Mouse (Mus musculus) heart, adult 2 months (tissue): ENCODE results near the gene Acads. TPM values are rescaled to one million over a fixed set of nuclear protein-coding genes. Genes with fewer than 3 reads are reported as not detected.

Experiments
- DNase-seq, 2 experiments: peaks; one replicate each; pipeline ENCODE4 v3.0.0; 2021
- H3K27ac ChIP-seq: fragments of 200-600 bp; 2 replicates; pipeline ENCODE4 v1.8.1; 2022
- H3K27me3 ChIP-seq: fragments of 200-500 bp; 2 replicates; pipeline ENCODE4 v1.6.1; 2012; ENCODE audit warnings: mild to moderate bottlenecking, low read length, inconsistent platforms, mixed read lengths; ENCODE audit not compliant: control insufficient read depth, insufficient read depth
- H3K36me3 ChIP-seq: fragments of 200-500 bp; 2 replicates; pipeline ENCODE4 v1.6.1; 2012; ENCODE audit warnings: low read length, inconsistent platforms; ENCODE audit not compliant: control insufficient read depth, insufficient read depth
- H3K4me1 ChIP-seq: fragments of 200-500 bp; 2 replicates; pipeline ENCODE4 v1.6.1; 2011; ENCODE audit warnings: low read length; ENCODE audit not compliant: control insufficient read depth, insufficient read depth
- H3K4me3 ChIP-seq: fragments of 200-600 bp; 2 replicates; pipeline ENCODE4 v1.8.1; 2022
- H3K79me2 ChIP-seq: fragments of 200-500 bp; replicated peaks from 2 replicates; pipeline ENCODE4 v1.6.1; 2012; ENCODE audit warnings: mild to moderate bottlenecking, inconsistent platforms, low read length, moderate library complexity, mixed read lengths; ENCODE audit not compliant: control insufficient read depth, insufficient read depth
- H3K9ac ChIP-seq: fragments of 200-500 bp; 2 replicates; pipeline ENCODE4 v1.6.1; 2012; ENCODE audit warnings: low read depth, mild to moderate bottlenecking, control low read depth, inconsistent platforms, low read length, mixed read lengths
- CTCF ChIP-seq: fragments of 200-600 bp; IDR thresholded peaks from 2 replicates; pipeline ENCODE4 v1.8.1; 2022; ENCODE audit warnings: antibody characterized with exemption, mild to moderate bottlenecking, moderate library complexity
- EP300 ChIP-seq: fragments of 200-500 bp; IDR thresholded peaks from 2 replicates; pipeline ENCODE4 v1.6.1; 2011; ENCODE audit warnings: low read depth, low read length, control low read depth; ENCODE audit not compliant: insufficient read depth
- POLR2A ChIP-seq: fragments of 200-500 bp; IDR thresholded peaks from 2 replicates; pipeline ENCODE4 v1.6.1; 2011; ENCODE audit warnings: mild to moderate bottlenecking, low read depth, low read length, control low read depth; ENCODE audit not compliant: insufficient read depth
- WGBS: fragments of 180-500 bp; shearing (Covaris S2); methylation state at CpG from one replicate; pipeline ENCODE4 v1.1.7; 2018; 5-methylcytosine and 5-hydroxymethylcytosine counted together
- intact Hi-C: fragments of 180-260 bp; cut with DNase I; formaldehyde crosslinking; loops from one replicate; pipeline ENCODE4 v1.15.1; 2025
- polyA plus RNA-seq: library from polyadenylated mRNA; depleted of rRNA; stranded (reverse); fragments of >200 nt; gene quantifications from 2 replicates; pipeline ENCODE4 v1.2.3, GENCODE M21; 2012
- total RNA-seq, 2 experiments: library from RNA; stranded (reverse); gene quantifications; 2 replicates each; pipeline ENCODE4 v1.2.3; 2021

The Acads gene
- total and polyA plus RNA-seq, 3 experiments: 199 to 256 (median 228) TPM

GRCm38 (mm10) chr5:115125211-115125871, 6.2 kb upstream of the Acads start:
- no peak overlapping the region for H3K9ac ChIP-seq
- 14% methylated on average over 24 of the region's 24 CpGs for WGBS
- peaks cover 2% of the 10 kb centered on the region for H3K4me1 ChIP-seq
- H3K4me3 ChIP-seq: no peak overlapping the region
- TF ChIP-seq CTCF: no peak; the same call in 1 of the 2 replicates
- 0 out of 2 replicates have a peak, but pooled peaks have one; percentile 19 for TF ChIP-seq POLR2A
- TF ChIP-seq EP300: peak; percentile 95
- peak; percentile 89 to 90 for DNase-seq
- H3K79me2 ChIP-seq: no peaks in the 10 kb centered on the region
- no peaks in the 10 kb centered on the region for H3K27me3 ChIP-seq
- intact Hi-C loops: loop anchor here (2.0 to 10.0 kb wide), 4 partner anchors 37 to 219 kb away; partner anchors contain the start of genes Cox6a1, Gatc and Triap1
- H3K36me3 ChIP-seq: no peaks in the 10 kb centered on the region
- H3K27ac ChIP-seq: peak overlapping the region; percentile 38

GRCm38 (mm10) chr5:115124690-115125089, 5.5 kb upstream of the Acads start:
- TF ChIP-seq CTCF (no peak), EP300 (no peak), POLR2A (no peak)
- H3K27me3 ChIP-seq: no peaks in the 10 kb centered on the region
- H3K36me3 ChIP-seq: no peaks in the 10 kb centered on the region
- H3K79me2 ChIP-seq: no peaks in the 10 kb centered on the region
- peaks cover 2% of the 10 kb centered on the region for H3K4me1 ChIP-seq
- H3K4me3 ChIP-seq: no peak overlapping the region
- H3K27ac ChIP-seq: no peak overlapping the region; the same call in 1 of the 2 replicates
- 95% methylated on average over 6 of the region's 6 CpGs for WGBS
- intact Hi-C loops: loop anchor here (2.0 to 10.0 kb wide), 4 partner anchors 38 to 220 kb away; partner anchors contain the start of genes Cox6a1, Gatc and Triap1
- no peak for DNase-seq
- no peak overlapping the region for H3K9ac ChIP-seq

DNA sequence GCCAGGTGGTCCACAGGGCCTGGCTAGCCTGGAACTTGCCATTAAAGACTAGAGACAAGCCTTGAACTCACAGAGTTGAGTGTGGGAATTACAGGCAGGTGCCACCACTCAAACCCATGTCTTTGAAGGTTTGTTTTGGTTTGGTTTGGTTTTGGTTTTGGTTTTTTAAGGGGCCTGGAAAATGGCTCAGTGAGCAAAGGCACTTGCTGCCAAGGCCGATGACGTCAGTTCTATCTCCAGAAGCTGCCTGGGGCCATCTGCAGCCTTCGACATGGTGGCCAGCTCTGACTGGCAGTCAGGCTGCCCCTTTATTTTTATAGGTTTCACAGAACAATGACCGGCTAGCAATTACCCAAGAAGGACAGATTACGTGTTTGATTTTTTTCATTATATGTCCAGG, 1.8 kb upstream of the Acads start:
- Histone ChIP-seq H3K4me1 (peaks cover 4% of the 10 kb centered on the region), H3K4me3 (no peak overlapping the region), H3K79me2 (0 out of 2 replicates have a peak, but pooled peaks cover 1% of the 10 kb centered on the region), H3K27me3 (no peaks in the 10 kb centered on the region), H3K27ac (no peak overlapping the region), H3K9ac (no peak overlapping the region), H3K36me3 (no peaks in the 10 kb centered on the region)
- TF ChIP-seq EP300: no peak
- TF ChIP-seq CTCF: no peak
- TF ChIP-seq POLR2A: no peak
- no peak for DNase-seq
- intact Hi-C loops: loop anchor here (10.0 kb wide), 1 partner anchor 224 kb away; the partner anchor contains the start of genes Cox6a1, Gatc and Triap1
- 65% methylated on average over 5 of the region's 5 CpGs for WGBS

GRCm38 (mm10) chr5:115117467-115117866, 1.7 kb downstream of the Acads start:
- H3K36me3 ChIP-seq: no peaks in the 10 kb centered on the region
- no peak for DNase-seq
- 94% methylated on average over 13 of the region's 13 CpGs for WGBS

DNA sequence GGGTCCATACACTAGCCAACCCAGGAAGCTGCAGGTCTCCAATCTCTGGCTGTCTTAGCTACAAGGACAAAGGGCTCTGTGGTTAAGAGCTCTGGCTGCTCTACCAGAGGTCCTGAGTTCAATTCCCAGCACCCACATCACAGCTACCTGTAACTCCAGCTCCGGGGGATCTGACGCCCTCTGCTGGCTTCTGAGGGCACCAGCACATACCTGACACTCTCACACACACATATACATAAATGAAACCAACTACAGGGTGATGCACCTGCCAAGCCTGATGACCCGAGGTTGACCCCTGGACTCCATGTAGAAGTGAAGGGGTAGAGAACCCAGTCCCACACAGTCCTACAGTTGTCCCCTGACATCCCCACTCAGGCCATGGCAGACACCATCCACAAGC, 2.7 kb downstream of the Acads start:
- H3K27me3 ChIP-seq: no peaks in the 10 kb centered on the region
- H3K4me1 ChIP-seq: peaks cover 2% of the 10 kb centered on the region
- intact Hi-C loops: no loop called here
- no peak overlapping the region for H3K9ac ChIP-seq
- 0 out of 2 replicates have a peak, but pooled peaks cover 1% of the 10 kb centered on the region for H3K79me2 ChIP-seq
- WGBS: 88% methylated on average over 3 of the region's 3 CpGs
- no peaks in the 10 kb centered on the region for H3K36me3 ChIP-seq
- TF ChIP-seq CTCF (no peak), EP300 (no peak), POLR2A (no peak)
- H3K27ac ChIP-seq: no peak overlapping the region
- no peak overlapping the region for H3K4me3 ChIP-seq
- peak in 1 of 2 experiments; percentile 11 for DNase-seq

More at GRCm38 (mm10) chr5:115117467-115117866, 1.7 kb downstream of the Acads start:
- Histone ChIP-seq H3K79me2 (0 out of 2 replicates have a peak, but pooled peaks cover 1% of the 10 kb centered on the region), H3K27ac (no peak overlapping the region), H3K4me1 (peaks cover 2% of the 10 kb centered on the region), H3K9ac (no peak overlapping the region), H3K27me3 (no peaks in the 10 kb centered on the region), H3K4me3 (no peak overlapping the region)
- intact Hi-C loops: no loop called here
- TF ChIP-seq EP300 (no peak), POLR2A (no peak), CTCF (no peak)

GRCm38 (mm10) chr5:115114501-115114900, 4.6 kb downstream of the Acads start:
- H3K36me3 ChIP-seq: no peaks in the 10 kb centered on the region

More at GRCm38 (mm10) chr5:115114501-115114900, 4.6 kb downstream of the Acads start:
- H3K4me1 ChIP-seq: peaks cover under 1% of the 10 kb centered on the region
- WGBS: 92% methylated on average over 8 of the region's 8 CpGs
- no peak overlapping the region for H3K9ac ChIP-seq
- no peak overlapping the region for H3K4me3 ChIP-seq
- intact Hi-C loops: no loop called here
- no peak for TF ChIP-seq EP300
- no peak for TF ChIP-seq CTCF
- no peak for TF ChIP-seq POLR2A
- no peak for DNase-seq
- H3K79me2 ChIP-seq: 0 out of 2 replicates have a peak, but pooled peaks cover 1% of the 10 kb centered on the region
- no peak overlapping the region for H3K27ac ChIP-seq
- no peaks in the 10 kb centered on the region for H3K27me3 ChIP-seq
